Comparison of ENCODE assay signal across 12 mouse cellular contexts in genomic region chr4:97584445-97585130, GRCm38 (mm10).
DNase-seq lines count a peak whose midpoint lies in the region; ATAC-seq and TF ChIP-seq lines count a peak whose summit lies in the region.
"Had no signal": no experiment of that assay in that cellular context is flagged by ENCODE, and none has a peak within 500 bp of the region (broad histone marks: within the 10 kb centered on the region; RNA-seq: fewer than 3 reads in every experiment).

No protein-coding gene starts in this region.

- no peaks in the 10 kb centered on the region for H3K36me3 ChIP-seq in intestine, embryonic 14.5 days (ENCODE audit: control insufficient read depth, insufficient read depth, low read length)
- H3K36me3 ChIP-seq in intestine, postnatal 0 days (ENCODE audit: control insufficient read depth, insufficient read depth): no peaks in the 10 kb centered on the region
- no peaks in the 10 kb centered on the region for H3K36me3 ChIP-seq in embryonic facial prominence, embryonic 14.5 days (ENCODE audit: control insufficient read depth, insufficient read depth, low read length)
- H3K36me3 ChIP-seq in hindbrain, embryonic 15.5 days: no peaks in the 10 kb centered on the region
- H3K36me3 ChIP-seq in midbrain, embryonic 16.5 days (ENCODE audit: control insufficient read depth, insufficient read depth, low read length): no peaks in the 10 kb centered on the region

- no peak for ATAC-seq in intestine, embryonic 14.5 days (replicated peaks; ENCODE audit: low FRiP score, low TSS enrichment, low read depth)
- ATAC-seq in intestine, postnatal 0 days: no peak
- ATAC-seq in embryonic facial prominence, embryonic 14.5 days (ENCODE audit: low read depth): no peak
- no peak for ATAC-seq in hindbrain, embryonic 15.5 days (ENCODE audit: low FRiP score, low read depth)
- no peak for ATAC-seq in midbrain, embryonic 16.5 days

- peaks cover 4% of the 10 kb centered on the region; the same call in 1 of the 2 replicates for H3K4me1 ChIP-seq in intestine, embryonic 14.5 days (replicated peaks; ENCODE audit: control insufficient read depth, insufficient read depth, low read length)
- H3K4me1 ChIP-seq in intestine, postnatal 0 days (replicated peaks; ENCODE audit: control insufficient read depth, insufficient read depth, low read length): no peaks in the 10 kb centered on the region
- peaks cover 21% of the 10 kb centered on the region for H3K4me1 ChIP-seq in embryonic facial prominence, embryonic 14.5 days (ENCODE audit: control insufficient read depth, insufficient read depth, low read length)
- no peaks in the 10 kb centered on the region for H3K4me1 ChIP-seq in hindbrain, embryonic 15.5 days (replicated peaks)
- peaks cover 2% of the 10 kb centered on the region; the same call in 1 of the 2 replicates for H3K4me1 ChIP-seq in midbrain, embryonic 16.5 days (ENCODE audit: control insufficient read depth, insufficient read depth, low read length)
- H3K4me1 ChIP-seq: megakaryocyte, embryonic 14.5 days had no signal

- no peak overlapping the region; the same call in 1 of the 2 replicates for H3K4me3 ChIP-seq in intestine, embryonic 14.5 days (ENCODE audit: low read depth, low read length)
- no peak overlapping the region for H3K4me3 ChIP-seq in intestine, postnatal 0 days (ENCODE audit: low read depth, low read length)
- peak overlapping the region; percentile 29 for H3K4me3 ChIP-seq in embryonic facial prominence, embryonic 14.5 days (ENCODE audit: low read depth, low read length)
- peak overlapping the region; percentile 20 for H3K4me3 ChIP-seq in hindbrain, embryonic 15.5 days
- H3K4me3 ChIP-seq in midbrain, embryonic 16.5 days (ENCODE audit: low read depth, low read length): peak overlapping the region; percentile 21
- H3K4me3 ChIP-seq: megakaryocyte, embryonic 14.5 days had no signal

- 0 out of 2 replicates have a peak overlapping the region, but pooled peaks have one; percentile 3 for H3K27ac ChIP-seq in intestine, embryonic 14.5 days (ENCODE audit: low read depth)
- no peak overlapping the region for H3K27ac ChIP-seq in intestine, postnatal 0 days (ENCODE audit: low read depth, low read length)
- peak overlapping the region; percentile 68 for H3K27ac ChIP-seq in embryonic facial prominence, embryonic 14.5 days (replicated peaks; ENCODE audit: low read depth, low read length)
- peak overlapping the region; percentile 64 for H3K27ac ChIP-seq in hindbrain, embryonic 15.5 days (replicated peaks)
- H3K27ac ChIP-seq in midbrain, embryonic 16.5 days (ENCODE audit: low read length): no peak overlapping the region
- H3K27ac ChIP-seq: kidney, postnatal 0 days had no signal

- no peaks in the 10 kb centered on the region for H3K27me3 ChIP-seq in intestine, embryonic 14.5 days (replicated peaks; ENCODE audit: control insufficient read depth, insufficient read depth, low read length)
- H3K27me3 ChIP-seq in intestine, postnatal 0 days (replicated peaks; ENCODE audit: control insufficient read depth, insufficient read depth, low read length): no peaks in the 10 kb centered on the region
- H3K27me3 ChIP-seq in embryonic facial prominence, embryonic 14.5 days (replicated peaks; ENCODE audit: control insufficient read depth, insufficient read depth, low read length): peaks cover 4% of the 10 kb centered on the region; the same call in 1 of the 2 replicates
- no peaks in the 10 kb centered on the region for H3K27me3 ChIP-seq in hindbrain, embryonic 15.5 days
- no peaks in the 10 kb centered on the region for H3K27me3 ChIP-seq in midbrain, embryonic 16.5 days (ENCODE audit: control insufficient read depth, insufficient read depth, low read depth, low read length)
- H3K27me3 ChIP-seq: megakaryocyte, embryonic 14.5 days had no signal

- H3K9ac ChIP-seq in intestine, embryonic 14.5 days (ENCODE audit: low read length): no peak overlapping the region
- no peak overlapping the region for H3K9ac ChIP-seq in intestine, postnatal 0 days (ENCODE audit: low read depth, low read length)
- peak overlapping the region; percentile 54 for H3K9ac ChIP-seq in embryonic facial prominence, embryonic 14.5 days (ENCODE audit: low read depth, low read length)
- peak overlapping the region; percentile 5; the same call in 1 of the 2 replicates for H3K9ac ChIP-seq in hindbrain, embryonic 15.5 days
- H3K9ac ChIP-seq in midbrain, embryonic 16.5 days (ENCODE audit: low read depth, low read length): no peak overlapping the region

- no peak for TF ChIP-seq CTCF in intestine, postnatal 0 days (IDR thresholded peaks at IDR 0.05; ENCODE audit: low read depth)

- 61% methylated on average over 9 of the region's 9 CpGs for WGBS in intestine, embryonic 14.5 days
- WGBS in intestine, postnatal 0 days: 75% methylated on average over 9 of the region's 9 CpGs
- WGBS in embryonic facial prominence, embryonic 14.5 days: 38% methylated on average over 9 of the region's 9 CpGs
- 17% methylated on average over 9 of the region's 9 CpGs for WGBS in hindbrain, embryonic 15.5 days
- 31% methylated on average over 9 of the region's 9 CpGs for WGBS in midbrain, embryonic 16.5 days

- no peak for DNase-seq in intestine, embryonic 14.5 days (ENCODE audit: low spot score)
- DNase-seq in embryonic facial prominence, embryonic 14.5 days (ENCODE audit: low spot score): no peak
- no peak for DNase-seq in heart, adult 8-10 months (ENCODE audit: low spot score)
- no peak for DNase-seq in urinary bladder, adult 2 months (ENCODE audit: low spot score)
- no peak for DNase-seq in cerebellum, adult 9-10 months
- DNase-seq: gastrocnemius, postnatal 10 days; liver had no signal

- peak overlapping the region; percentile 31 for H3K4me2 ChIP-seq in intestine, embryonic 14.5 days (ENCODE audit: low read length)
- no peak overlapping the region for H3K4me2 ChIP-seq in intestine, postnatal 0 days (replicated peaks; ENCODE audit: low read depth)
- peak overlapping the region; percentile 44 for H3K4me2 ChIP-seq in embryonic facial prominence, embryonic 14.5 days (ENCODE audit: low read depth, low read length)
- H3K4me2 ChIP-seq in hindbrain, embryonic 15.5 days: peak overlapping the region; percentile 42
- H3K4me2 ChIP-seq in midbrain, embryonic 16.5 days (ENCODE audit: low read length): peak overlapping the region; percentile 25

- no peaks in the 10 kb centered on the region for H3K9me3 ChIP-seq in intestine, embryonic 14.5 days (ENCODE audit: control insufficient read depth, low read length)
- no peaks in the 10 kb centered on the region for H3K9me3 ChIP-seq in intestine, postnatal 0 days (ENCODE audit: control insufficient read depth)
- H3K9me3 ChIP-seq in embryonic facial prominence, embryonic 14.5 days (ENCODE audit: control insufficient read depth, low read length): no peaks in the 10 kb centered on the region
- H3K9me3 ChIP-seq in hindbrain, embryonic 15.5 days: no peaks in the 10 kb centered on the region
- H3K9me3 ChIP-seq in midbrain, embryonic 16.5 days (replicated peaks; ENCODE audit: control insufficient read depth, low read length, poor library complexity, severe bottlenecking): no peaks in the 10 kb centered on the region
- H3K9me3 ChIP-seq: megakaryocyte, embryonic 14.5 days had no signal

Comparison
In these comparisons a context has a peak if more than half of its experiments do, and no peak if none do; other contexts are left out.
1. H3K27ac ChIP-seq: peak in intestine, embryonic 14.5 days (single experiment), embryonic facial prominence, embryonic 14.5 days (single experiment) and hindbrain, embryonic 15.5 days (single experiment); none in intestine, postnatal 0 days (single experiment) and midbrain, embryonic 16.5 days (single experiment).
2. H3K4me3 ChIP-seq: peak in embryonic facial prominence, embryonic 14.5 days (single experiment), hindbrain, embryonic 15.5 days (single experiment) and midbrain, embryonic 16.5 days (single experiment); none in intestine, embryonic 14.5 days (single experiment) and intestine, postnatal 0 days (single experiment).
3. H3K9ac ChIP-seq: peak in embryonic facial prominence, embryonic 14.5 days (single experiment) and hindbrain, embryonic 15.5 days (single experiment); none in intestine, embryonic 14.5 days (single experiment), intestine, postnatal 0 days (single experiment) and midbrain, embryonic 16.5 days (single experiment).